Mouse (Mus musculus): Measurements from ENCODE around the gene Oas1a. TPM values are rescaled to one million over a fixed set of nuclear protein-coding genes. Genes with fewer than 3 reads are reported as not detected.

The Oas1a gene
- 10.8 and 10.9 TPM in 2 replicates for polyA plus RNA-seq (2015; fragmentation: Nextera tagmentation; extraction: Ambion mirVana)

GRCm38 (mm10) chr5:120906791-120907733 is at the start of gene Oas1a:
Oas1a (minus strand) TSS chr5:120907521.

GRCm38 (mm10) chr5:120914204-120914603 is 6.9 kb upstream of the Oas1a start, which contains the start of gene Oas1d:
Oas1d (plus strand) TSS chr5:120914536.

GRCm38 (mm10) chr5:120887413-120887812 is 19.9 kb downstream of the Oas1a start, which contains the start of gene Oas1g:
Oas1g (minus strand) TSS chr5:120887613.

GRCm38 (mm10) chr5:120861121-120861520 is 46.2 kb downstream of the Oas1a start, which contains the start of gene Oas1h:
Oas1h (plus strand) TSS chr5:120861421.

GRCm38 (mm10) chr5:120847067-120847466 is 60.3 kb downstream of the Oas1a start, which contains the start of gene Oas1f:
Oas1f (plus strand) TSS chr5:120847367.

Small RNA genes within 50 kb of the gene (microRNA-seq; reads per million reads assigned to microRNA genes)
- not detected for gene Gm22907 (ENCODE audit: borderline replicate concordance, insufficient number of aligned reads)

Other genes with a start within 250 kb of the Oas1a start
- gene Dtx1, start 195.6 kb downstream of the Oas1a start, polyA plus RNA-seq (2015; fragmentation: Nextera tagmentation; extraction: Ambion mirVana): 6.0 and 9.5 TPM in 2 replicates
- gene Oas2, start 157.7 kb downstream of the Oas1a start, polyA plus RNA-seq (2015; fragmentation: Nextera tagmentation; extraction: Ambion mirVana): 0.70 and 0.77 TPM in 2 replicates
- gene Oas3, start 129.9 kb downstream of the Oas1a start, polyA plus RNA-seq (2015; fragmentation: Nextera tagmentation; extraction: Ambion mirVana): 0.50 and 0.57 TPM in 2 replicates
- 0.17 TPM in 1 of 2 replicates, not detected in the other for gene Oas1e, start 112.0 kb downstream of the Oas1a start, polyA plus RNA-seq (2015; fragmentation: Nextera tagmentation; extraction: Ambion mirVana)
- gene Oas1c, start 95.0 kb downstream of the Oas1a start, polyA plus RNA-seq (2015; fragmentation: Nextera tagmentation; extraction: Ambion mirVana): 2.4 and 2.8 TPM in 2 replicates
- 0.13 TPM in 1 of 2 replicates, not detected in the other for gene Oas1f, start 60.2 kb downstream of the Oas1a start, polyA plus RNA-seq (2015; fragmentation: Nextera tagmentation; extraction: Ambion mirVana)
- gene Oas1h, start 46.1 kb downstream of the Oas1a start, polyA plus RNA-seq (2015; fragmentation: Nextera tagmentation; extraction: Ambion mirVana): not detected in 2 replicates
- 2.3 TPM in 2 replicates for gene Oas1g, start 19.9 kb downstream of the Oas1a start, polyA plus RNA-seq (2015; fragmentation: Nextera tagmentation; extraction: Ambion mirVana)
- gene Oas1d, start 7.0 kb upstream of the Oas1a start, polyA plus RNA-seq (2015; fragmentation: Nextera tagmentation; extraction: Ambion mirVana): 0.07 TPM in 1 of 2 replicates, not detected in the other
- 2.0 and 2.7 TPM in 2 replicates for gene Rph3a, start 102.6 kb upstream of the Oas1a start, polyA plus RNA-seq (2015; fragmentation: Nextera tagmentation; extraction: Ambion mirVana)